Mouse (Mus musculus) layer of hippocampus, postnatal 25 days (tissue): Measurements from ENCODE around the gene Kdm2b. TPM values are rescaled to one million over a fixed set of nuclear protein-coding genes. Genes with fewer than 3 reads are reported as not detected.

Experiments used
- DNase-seq, 2 experiments: peaks; one replicate each; pipeline ENCODE4 v3.0.0; 2022; ENCODE audit warnings: mixed read lengths in 2 of 2, low spot score in 1 of 2; ENCODE audit errors: extremely low spot score in 1 of 2
- total RNA-seq, 2 experiments: library from RNA; stranded (reverse); gene quantifications; 2 replicates each; pipeline ENCODE4 v1.2.3; 2021

Kdm2b gene
- total RNA-seq: 10 to 100 TPM; 36.9 to 38.4 TPM

DNA sequence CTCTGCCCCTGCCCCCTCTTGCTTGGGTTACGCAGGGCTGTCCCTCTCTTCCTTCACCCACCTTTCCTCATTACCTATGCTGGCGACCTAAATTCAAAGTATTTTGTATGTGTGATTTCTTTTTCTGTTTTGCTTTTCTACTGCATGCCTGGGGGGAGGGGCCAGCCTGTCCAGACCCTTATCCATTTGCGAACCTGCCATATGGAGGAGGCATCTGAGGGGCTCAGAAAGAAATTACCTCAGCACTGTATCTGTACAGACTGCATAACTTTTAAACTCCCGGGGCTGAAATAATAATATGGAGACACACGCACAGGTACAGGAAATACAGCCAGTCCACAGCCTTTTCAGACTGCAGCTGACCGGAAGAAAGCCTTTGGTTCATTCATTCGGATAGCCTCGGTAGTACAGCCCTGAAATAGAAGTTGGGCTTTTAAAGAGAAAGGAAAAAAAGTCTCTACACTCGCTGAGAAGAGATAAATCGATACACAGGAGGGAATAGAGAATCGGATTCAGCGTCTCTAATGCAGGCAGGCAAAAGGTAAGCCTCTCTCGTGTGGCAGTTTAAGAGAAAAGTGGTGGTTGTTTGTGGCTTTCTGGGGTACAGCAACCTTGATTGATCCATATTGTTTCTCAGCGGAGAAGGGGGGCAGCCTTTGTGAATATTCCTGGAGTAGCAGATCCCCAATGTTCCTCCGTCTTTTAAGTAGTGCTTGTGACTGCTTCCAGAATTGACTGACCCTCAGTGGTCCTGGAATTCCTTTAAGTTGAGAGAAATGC is at the start of gene Kdm2b:
Gene Kdm2b (minus strand): TSS at position 273 of the 780 bp plus-strand sequence.
- no peak for DNase-seq

DNA sequence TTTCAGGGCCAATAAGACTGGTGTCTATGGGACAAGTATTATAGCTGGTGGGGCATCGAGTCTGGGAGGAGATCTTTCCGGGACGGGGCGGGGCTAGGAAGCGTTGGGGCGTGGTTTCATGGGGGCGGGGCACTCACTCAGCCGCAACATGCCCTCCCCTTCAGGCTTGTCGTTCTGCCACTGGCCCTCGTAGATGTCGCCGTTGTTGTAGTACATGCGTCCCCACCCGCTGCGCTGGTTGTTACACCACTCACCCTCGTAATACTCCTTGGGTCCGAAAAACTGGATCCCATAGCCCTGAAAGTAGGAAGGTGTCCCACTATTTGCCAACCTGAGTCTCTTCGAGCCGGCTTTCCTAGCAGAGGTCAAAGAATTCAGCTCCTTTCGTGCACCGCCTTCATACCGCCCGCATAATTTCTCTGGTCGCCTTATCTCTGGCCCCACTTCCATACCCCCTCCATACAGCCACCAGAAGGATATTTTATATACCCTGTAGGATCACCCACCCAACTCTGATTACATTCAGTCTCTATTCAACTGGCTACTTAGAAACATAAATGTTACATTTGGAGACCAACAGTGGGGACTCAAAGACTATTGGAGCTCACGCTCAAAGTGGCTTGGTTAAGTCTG is 49.6 kb upstream of the Kdm2b start:
- DNase-seq: no peak

DNA sequence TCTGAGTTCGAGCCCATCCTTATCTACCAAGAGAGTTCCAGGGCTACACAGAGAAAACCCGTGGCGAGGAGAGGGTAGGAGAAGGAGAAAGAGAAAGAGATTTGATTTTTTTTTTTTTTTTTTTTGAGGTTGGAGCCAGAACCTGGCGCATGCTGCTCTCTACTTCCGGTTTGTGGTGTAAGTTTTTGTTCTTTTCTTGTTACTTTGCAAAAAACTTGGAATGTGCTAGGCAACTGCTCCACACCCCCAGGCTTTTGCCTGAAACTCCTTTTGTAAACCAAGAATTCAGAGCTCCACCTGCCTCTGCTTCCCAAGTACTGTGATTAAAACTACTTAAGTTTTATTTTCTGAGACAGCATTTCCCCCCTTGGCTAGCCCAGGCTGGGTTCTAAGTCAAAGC is 48.5 kb upstream of the Kdm2b start:
- no peak for DNase-seq

DNA sequence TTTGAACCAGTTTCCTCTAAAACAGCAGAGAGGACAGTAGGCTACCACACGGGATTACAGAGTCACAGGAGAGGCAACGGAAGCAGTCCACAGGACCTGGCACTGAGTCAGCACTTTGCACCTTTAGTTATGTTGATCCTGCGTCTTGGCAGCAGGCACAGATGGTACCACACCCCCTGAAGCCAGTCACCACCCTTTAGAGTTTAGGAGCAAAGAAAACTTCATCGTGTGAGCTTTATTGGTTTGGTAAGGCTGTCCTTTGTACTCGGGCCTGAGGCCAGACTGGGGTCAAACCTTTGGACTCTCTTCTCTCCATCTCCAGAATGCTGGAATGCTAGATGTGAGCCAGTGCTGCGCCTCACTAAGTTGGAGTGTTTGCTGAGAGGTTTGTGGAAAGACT is 45.9 kb upstream of the Kdm2b start:
- no peak for DNase-seq

DNA sequence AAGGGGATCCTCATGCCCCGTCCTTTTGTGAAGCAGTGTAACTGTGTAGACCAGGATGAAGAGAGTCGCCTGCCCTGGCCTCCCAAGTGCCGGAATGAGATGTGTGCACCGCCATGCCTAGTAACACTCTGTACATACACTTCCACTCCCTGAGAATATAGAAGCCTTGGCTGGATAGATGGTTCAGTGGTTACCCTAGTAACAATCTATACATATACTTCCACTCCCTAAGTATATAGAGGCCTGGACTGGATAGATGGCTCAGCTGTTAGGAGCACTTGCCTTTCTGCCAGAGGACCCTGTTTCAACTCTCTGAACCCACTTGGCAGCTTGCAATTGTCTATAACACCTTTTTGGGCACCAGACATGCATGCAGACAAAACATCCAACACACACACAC is 45.5 kb upstream of the Kdm2b start:
- DNase-seq: no peak

DNA sequence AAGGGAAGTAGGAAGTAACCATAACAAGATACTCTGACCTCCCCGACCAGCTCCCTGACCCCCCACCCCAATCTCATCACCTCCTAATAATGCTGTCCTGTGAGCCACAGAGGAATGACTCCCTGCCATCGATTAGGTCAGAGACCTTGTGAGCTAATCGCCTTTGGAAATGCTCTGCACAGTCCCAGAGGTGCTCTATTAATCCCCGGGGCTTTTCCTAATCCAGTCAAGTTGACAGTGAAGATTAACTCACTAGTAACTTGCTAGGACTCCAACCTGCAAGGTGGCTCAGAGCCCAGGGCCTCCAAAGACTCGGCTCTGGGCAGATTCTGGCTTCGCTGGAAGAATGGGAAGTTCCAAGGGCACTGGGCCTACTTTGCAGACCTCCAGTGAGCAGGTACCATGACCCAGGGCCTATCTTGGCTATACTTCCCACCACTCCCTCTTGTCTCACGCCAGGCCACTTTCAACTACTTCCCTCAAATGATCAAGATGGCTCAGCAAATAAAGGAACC is 44.1 kb upstream of the Kdm2b start:
- DNase-seq: no peak

DNA sequence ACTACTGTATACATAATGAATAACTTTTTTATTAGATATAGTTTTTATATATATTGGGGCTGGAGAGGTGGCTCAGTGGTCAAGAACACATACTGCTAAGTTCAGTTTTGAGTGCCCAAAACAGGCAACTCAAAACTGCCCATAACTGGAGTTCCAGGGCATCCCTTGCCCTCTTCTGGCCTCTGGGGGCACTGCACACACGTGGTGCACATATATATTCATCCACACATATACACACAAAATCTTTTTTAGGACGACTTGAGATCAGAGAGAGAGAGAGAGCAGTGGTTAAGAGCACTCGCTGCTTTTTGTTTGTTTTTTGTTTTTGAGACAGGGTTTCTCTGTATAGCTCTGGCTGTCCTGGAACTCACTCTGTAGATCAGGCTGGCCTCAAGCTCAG is 41.7 kb upstream of the Kdm2b start:
- DNase-seq: no peak

DNA sequence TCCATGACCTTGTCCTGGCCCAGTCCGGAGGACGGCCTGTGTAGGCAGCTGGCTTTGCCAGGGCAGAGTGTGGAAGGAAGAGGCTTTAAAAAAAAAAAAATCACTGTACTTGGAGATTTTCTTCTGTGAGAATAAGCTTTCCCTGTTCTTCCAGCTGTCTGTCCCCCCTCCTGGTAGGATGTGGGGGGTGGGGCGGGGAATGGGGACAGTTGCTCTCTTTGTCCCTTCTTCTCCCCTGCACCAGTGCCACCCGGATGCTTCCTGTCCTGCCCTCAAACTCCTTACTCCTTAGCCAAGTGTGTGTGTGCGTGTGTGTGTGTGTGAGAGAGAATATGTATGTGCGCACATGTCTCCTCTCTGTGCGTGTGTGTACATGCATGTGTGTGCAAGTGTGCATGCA is 40.1 kb upstream of the Kdm2b start:
- no peak for DNase-seq

DNA sequence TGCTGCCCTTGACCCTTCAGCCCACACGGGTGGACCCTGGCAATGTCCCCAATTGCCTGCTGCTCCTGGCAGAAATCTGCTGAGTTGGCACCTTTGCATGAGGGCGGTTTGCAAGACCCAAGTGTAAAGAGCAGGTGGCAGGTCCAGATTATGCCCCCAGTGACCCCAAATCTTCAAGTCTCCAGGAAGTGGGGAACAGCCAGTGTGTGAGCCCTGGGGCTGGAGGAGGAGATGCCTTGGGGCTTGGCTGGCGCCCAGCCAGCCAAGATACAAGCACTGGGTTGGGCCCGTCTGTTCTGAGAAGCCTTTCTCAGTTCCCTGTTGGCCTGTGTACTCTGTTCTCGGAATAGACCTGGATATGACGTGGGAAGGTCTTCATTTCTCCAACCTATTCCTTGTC is 37.8 kb upstream of the Kdm2b start:
- no peak for DNase-seq

DNA sequence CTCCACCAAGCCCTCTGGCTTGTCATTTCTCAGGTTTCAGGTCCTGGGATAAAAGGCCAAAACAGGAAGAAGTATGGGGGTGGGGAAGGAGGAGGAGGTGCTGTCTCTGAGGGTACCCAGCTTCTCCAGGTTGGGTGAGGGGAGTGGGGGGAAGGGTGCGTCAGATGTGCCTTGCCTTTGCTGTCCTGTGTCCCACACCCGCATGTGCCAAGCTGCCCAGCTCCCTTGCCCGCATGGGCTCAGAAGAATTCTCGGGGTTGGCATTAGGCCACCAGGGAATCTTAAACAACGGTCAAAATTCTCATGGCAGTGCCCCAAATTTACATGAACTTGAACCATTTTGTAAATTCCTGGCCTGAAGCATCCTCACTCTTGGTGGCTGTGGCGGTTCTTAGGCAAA is 36.8 kb upstream of the Kdm2b start:
- no peak for DNase-seq

DNA sequence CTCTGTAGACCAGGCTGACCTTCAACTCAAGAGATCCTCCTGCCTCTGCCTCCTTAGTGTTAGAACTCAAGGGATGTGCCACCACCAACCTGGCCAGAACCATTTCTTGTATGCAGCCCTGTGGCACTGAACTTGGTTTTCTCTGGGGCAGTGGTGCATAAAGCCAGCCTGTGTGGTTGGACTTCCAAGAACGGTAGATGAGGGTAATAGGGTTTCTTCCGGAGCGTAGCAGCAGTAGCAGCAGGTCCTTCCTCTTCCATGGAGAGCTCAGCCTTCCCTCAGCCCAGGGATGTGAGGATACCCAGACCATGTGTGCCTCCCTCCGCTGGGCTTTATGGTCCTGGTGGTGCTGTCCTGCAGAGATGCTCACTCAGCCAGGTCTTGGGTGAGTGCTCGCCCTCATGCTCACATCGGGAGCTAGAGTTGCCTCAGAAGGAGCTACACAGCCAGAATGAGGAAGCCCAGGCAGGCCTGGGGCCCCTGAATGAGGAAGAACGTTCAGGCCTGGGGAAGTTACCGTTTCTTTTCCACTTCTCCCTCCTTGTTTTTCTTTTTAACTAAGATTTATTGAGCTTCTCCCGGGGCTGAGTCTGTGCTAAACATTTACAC is 35.4 kb upstream of the Kdm2b start:
- DNase-seq: no peak

DNA sequence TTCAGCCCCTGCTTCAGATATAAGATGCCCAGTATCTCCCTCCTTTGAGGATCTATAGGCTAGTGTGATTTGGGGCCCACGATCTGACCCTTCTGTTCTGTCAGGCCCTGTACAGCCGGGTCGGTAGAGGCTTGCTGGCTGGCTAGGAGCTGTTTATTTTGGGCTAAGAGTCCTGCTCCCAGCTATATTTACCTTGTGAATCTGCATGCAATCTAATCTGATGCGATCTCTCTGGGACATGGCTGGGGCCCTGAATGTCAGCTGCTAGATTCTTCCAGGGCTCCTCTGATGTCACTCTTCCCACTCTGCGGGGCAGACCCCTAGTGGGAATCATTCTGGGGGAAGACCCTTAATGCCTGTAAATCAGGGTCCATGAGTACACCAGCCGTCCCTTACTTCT is 34.7 kb upstream of the Kdm2b start:
- no peak for DNase-seq

DNA sequence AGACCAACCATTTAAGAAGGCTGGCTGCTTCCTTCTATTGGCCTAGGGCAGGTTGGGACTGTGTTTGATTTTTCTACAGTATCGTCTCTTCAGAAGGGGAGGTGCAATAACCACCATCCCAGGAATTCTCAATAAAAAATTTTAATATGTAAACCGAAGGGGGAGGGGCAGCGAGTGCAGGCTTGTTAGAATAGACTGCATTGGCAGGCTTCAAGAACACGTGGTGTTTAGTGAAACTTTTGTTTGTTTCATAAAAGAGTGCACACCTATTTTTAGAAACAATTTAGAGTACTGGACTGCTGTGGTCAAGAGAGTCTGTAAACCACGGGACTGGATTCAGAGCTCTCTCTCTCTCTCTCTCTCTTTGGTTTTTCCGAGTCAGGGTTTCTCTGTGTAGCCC is 33.4 kb upstream of the Kdm2b start:
- no peak for DNase-seq

DNA sequence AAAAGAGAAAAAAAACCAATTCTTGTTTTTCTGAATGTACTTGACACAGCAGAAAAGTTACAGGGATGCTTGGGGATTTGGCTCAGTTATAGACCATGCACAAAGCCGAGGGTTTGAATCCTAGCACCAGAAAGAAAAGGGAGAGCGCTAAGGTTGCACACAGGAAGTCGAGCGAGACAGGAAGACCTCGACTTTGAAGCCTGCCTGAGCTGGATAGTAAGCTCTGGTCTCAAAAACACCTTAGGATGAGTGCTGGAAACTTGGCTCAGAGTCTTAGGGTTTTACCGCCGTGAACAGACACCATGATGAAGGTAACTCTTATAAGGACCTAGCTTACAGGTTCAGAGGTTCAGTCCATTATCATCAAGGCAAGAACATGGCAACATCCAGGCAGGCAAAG is 31.8 kb upstream of the Kdm2b start:
- DNase-seq: no peak

DNA sequence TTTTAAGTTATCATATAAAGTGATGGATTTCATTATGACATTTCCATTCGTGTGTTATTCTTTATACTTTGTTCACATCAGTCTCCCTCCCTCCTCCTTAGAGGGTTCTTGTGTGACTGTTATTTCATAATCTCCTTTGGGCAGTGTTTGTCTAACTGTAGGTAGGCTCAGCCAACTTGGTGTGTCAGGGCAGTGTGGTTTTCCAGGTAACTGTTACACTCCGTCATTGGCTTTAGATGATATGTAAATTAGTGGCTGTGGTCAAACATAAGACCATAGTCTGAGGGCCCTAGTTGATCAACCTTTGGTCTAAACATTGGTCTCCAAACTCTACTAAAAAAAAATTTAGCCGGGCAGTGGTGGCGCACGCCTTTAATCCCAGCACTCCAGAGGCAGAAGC is 30.8 kb upstream of the Kdm2b start:
- DNase-seq: no peak

DNA sequence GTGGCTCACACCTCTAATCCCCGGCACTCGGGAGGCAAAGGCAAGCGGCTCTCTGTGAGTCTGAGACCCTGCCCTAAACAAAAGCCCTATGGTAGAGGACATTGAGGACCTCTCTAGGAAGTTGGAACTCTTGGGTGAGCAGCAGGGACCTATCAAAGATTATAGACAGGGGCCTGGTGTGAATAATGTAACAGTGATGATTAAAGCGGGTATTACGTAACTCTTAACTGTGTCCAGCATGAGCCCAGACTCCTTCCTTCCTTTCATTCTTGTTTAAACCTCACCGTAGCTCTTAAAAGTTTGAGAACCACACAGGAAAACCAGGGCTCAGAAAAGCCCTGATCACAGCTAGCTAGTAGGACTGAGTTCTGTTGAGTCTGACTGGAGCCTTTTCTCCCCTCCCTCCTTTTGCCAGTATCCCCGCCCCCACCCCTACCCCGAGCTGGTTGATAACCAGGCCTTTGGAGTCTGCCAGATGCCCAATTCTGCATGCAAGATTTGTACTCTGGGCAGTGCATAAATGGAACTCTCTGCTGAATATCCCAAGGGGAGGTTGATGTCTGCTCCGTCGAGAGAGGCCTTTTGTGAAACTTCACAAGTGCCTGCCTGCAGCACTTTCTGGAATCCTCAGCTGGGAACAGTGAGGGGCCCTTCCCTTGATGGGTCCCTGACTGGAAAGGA is 29.9 kb upstream of the Kdm2b start:
- DNase-seq: no peak

DNA sequence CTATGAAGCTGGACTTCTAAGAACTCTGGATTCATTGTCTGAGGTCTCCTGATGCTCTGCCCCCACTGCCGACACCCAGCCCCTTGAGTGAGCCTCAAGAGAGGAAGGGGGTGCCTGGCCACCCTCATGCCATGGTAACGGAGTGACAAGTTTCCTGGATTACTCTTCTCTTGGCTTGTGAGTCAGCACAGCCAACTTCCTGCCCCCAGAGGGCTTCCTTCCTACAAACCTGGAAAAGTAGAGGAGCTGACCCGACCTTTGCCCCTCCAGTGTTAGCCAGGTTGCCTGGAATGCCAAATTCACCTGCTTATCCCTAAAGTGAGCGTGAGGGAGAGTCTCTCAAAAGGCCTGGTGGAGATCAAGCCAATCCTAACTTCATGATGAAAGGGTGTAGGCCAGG is 27.9 kb upstream of the Kdm2b start:
- DNase-seq: no peak

DNA sequence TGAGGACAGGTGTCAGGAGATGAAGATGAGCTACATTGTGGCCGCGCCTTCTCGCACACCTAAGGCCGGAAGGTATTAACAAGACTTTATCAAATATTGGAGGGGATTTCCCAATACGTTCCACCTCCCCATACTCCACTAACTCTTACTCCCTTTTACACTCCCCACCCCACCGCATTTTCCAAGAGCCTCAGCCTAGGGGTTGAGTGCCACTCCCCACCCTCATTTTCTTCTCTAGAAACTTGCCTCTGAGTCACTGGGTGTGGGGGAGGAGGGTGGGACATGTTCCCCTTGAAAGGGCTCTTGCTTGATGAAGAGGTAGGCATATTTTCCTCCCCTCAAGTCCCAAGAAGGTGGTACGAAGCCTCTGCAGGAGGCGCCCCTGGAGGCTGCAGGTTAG is 26.3 kb upstream of the Kdm2b start:
- DNase-seq: no peak

DNA sequence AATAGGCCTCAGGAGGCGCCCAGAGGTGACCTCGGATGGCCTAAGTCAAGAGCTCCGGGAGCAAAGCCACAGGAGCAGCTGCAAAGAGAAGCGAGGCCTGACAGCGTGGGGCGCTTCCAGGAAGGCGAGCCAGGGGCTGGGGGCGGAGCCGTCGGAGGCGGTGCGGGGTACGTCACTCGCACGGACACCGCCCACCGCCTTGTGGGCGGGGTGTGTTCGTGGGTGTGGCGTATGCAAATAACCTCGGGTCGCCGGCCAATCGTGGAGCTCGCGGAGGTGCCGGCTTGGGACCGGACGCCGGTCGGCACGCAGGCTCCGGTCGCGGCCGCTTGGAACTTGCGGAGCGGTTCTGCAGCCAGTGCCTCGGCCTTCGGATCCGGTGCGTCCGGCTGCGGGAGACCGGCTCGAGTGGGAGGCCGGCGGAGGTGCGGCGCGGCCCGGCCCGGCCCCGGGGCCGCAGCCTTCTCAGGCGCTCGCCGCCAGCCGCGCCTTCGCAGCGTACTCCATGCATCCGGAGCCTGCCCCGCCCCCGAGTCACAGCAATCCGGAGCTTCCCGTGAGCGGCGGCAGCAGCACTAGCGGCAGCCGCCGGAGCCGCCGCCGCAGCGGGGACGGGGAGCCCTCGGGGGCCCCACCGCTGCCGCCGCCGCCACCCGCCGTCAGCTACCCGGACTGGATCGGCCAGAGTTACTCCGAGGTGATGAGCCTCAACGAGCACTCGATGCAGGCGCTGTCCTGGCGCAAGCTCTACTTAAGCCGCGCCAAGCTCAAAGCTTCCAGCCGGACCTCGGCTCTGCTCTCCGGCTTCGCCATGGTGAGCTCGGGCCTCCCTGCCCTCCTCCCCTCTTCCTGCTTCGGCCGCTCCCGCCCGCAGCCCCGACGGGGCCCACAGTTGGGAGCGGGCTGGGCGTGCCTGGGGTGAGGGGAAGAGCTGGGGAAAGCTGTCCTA is 25.4 kb upstream of the Kdm2b start, which contains the start of gene Orai1:
Gene Orai1 (plus strand): TSS at position 322 of the 949 bp plus-strand sequence.
- peak; percentile 85 to 86 for DNase-seq
